Mouse (Mus musculus) MEL (cell line): ENCODE measurements at regions not wholly inside any gene's neighbourhood (a gene's known extent, or its start where the extent isn't known, plus 50 kb on each side); places are given as distances from the start of the nearest gene placed in this dataset.

Source experiments
- DNase-seq: peaks from one replicate; pipeline ENCODE4 v3.0.0; 2011; ENCODE audit warnings: low read depth, low spot score
- H3K27ac ChIP-seq: 2 replicates; pipeline ENCODE4 v1.5.1; 2012; ENCODE audit warnings: low read depth, mild to moderate bottlenecking, control low read depth, low read length, moderate library complexity; ENCODE audit not compliant: control insufficient read depth
- H3K27me3 ChIP-seq, 2 experiments: fragments of 150-350 bp in 1 of 2; sonication (generic) in 1 of 2; 2 replicates each; pipeline ENCODE4 v1.6.1; 2012; ENCODE audit warnings: low read length in 2 of 2, mild to moderate bottlenecking in 2 of 2, improper control_type of control experiment in 1 of 2, moderate library complexity in 1 of 2; ENCODE audit not compliant: insufficient read depth in 2 of 2, control insufficient read depth in 1 of 2
- H3K36me3 ChIP-seq, 2 experiments: 2 replicates each; pipeline ENCODE4 v1.6.1; 2012 to 2014; ENCODE audit warnings: low read length in 2 of 2, improper control_type of control experiment in 1 of 2, inconsistent platforms in 1 of 2, mild to moderate bottlenecking in 1 of 2; ENCODE audit not compliant: insufficient read depth in 2 of 2, control insufficient read depth in 1 of 2
- H3K4me1 ChIP-seq, 2 experiments: fragments of 150-350 bp in 1 of 2; sonication (generic) in 1 of 2; 2 replicates each; pipeline ENCODE4 v1.6.1; 2012; ENCODE audit warnings: low read length in 2 of 2, improper control_type of control experiment in 1 of 2, mild to moderate bottlenecking in 1 of 2; ENCODE audit not compliant: insufficient read depth in 2 of 2, control insufficient read depth in 1 of 2
- H3K4me3 ChIP-seq, 2 experiments: fragments of 150-350 bp in 1 of 2; sonication (generic) in 1 of 2; 2 replicates each; pipeline ENCODE4 v1.5.1; 2012; ENCODE audit warnings: low read depth in 2 of 2, low read length in 2 of 2, mild to moderate bottlenecking in 2 of 2, moderate library complexity in 2 of 2, control low read depth in 1 of 2, improper control_type of control experiment in 1 of 2; ENCODE audit not compliant: control insufficient read depth in 1 of 2, insufficient read depth in 1 of 2
- H3K79me2 ChIP-seq: 2 replicates; pipeline ENCODE4 v1.6.1; 2012; ENCODE audit warnings: mild to moderate bottlenecking, low read length, moderate library complexity; ENCODE audit not compliant: control insufficient read depth, poor library complexity, insufficient read depth
- H3K9ac ChIP-seq: 2 replicates; pipeline ENCODE4 v1.6.1; 2012; ENCODE audit warnings: low read depth, mild to moderate bottlenecking, control low read depth, low read length, moderate library complexity; ENCODE audit not compliant: control insufficient read depth, poor library complexity, severe bottlenecking
- H3K9me3 ChIP-seq: fragments of 150-350 bp; sonication (generic); replicated peaks from 2 replicates; pipeline ENCODE4 v1.6.1; 2012; ENCODE audit warnings: mild to moderate bottlenecking, low read length, improper control_type of control experiment, moderate library complexity; ENCODE audit not compliant: insufficient read depth
- BHLHE40 ChIP-seq: IDR thresholded peaks from 2 replicates; pipeline ENCODE4 v1.6.1; 2012; ENCODE audit warnings: low read depth, mild to moderate bottlenecking, inconsistent platforms, low read length, improper control_type of control experiment, borderline replicate concordance
- CHD1 ChIP-seq: IDR thresholded peaks from 2 replicates; pipeline ENCODE4 v1.6.1; 2012; ENCODE audit warnings: low read depth, mild to moderate bottlenecking, inconsistent platforms, low read length, improper control_type of control experiment
- CHD2 ChIP-seq: IDR thresholded peaks from 2 replicates; pipeline ENCODE4 v1.6.1; 2011; ENCODE audit warnings: low read length, improper control_type of control experiment
- E2F4 ChIP-seq: IDR thresholded peaks from 2 replicates; pipeline ENCODE4 v1.6.1; 2011; ENCODE audit warnings: low read depth, low read length, improper control_type of control experiment, borderline replicate concordance
- EP300 ChIP-seq, 2 experiments: IDR thresholded peaks; 2 replicates each; pipeline ENCODE4 v1.6.1; 2011; ENCODE audit warnings: improper control_type of control experiment in 2 of 2, low read length in 2 of 2, low read depth in 1 of 2, mild to moderate bottlenecking in 1 of 2
- JUND ChIP-seq: IDR thresholded peaks from 2 replicates; pipeline ENCODE4 v1.6.1; 2011; ENCODE audit warnings: low read depth, mild to moderate bottlenecking, improper control_type of control experiment, low read length
- KAT2A ChIP-seq: conservative IDR thresholded peaks from 2 replicates; pipeline ENCODE4 v1.6.1; 2012; ENCODE audit warnings: low read depth, low read length, improper control_type of control experiment, inconsistent platforms
- MAX ChIP-seq: IDR thresholded peaks from 2 replicates; pipeline ENCODE4 v1.6.1; 2011; ENCODE audit warnings: low read length, improper control_type of control experiment
- MEF2A ChIP-seq: IDR thresholded peaks from 2 replicates; pipeline ENCODE4 v1.6.1; 2014; ENCODE audit warnings: low read depth, mild to moderate bottlenecking, inconsistent platforms, low read length, improper control_type of control experiment; ENCODE audit not compliant: poor library complexity, insufficient replicate concordance, severe bottlenecking; ENCODE audit errors: extremely low read depth
- NRF1 ChIP-seq: IDR thresholded peaks from 2 replicates; pipeline ENCODE4 v1.6.1; 2014; ENCODE audit warnings: low read depth, mild to moderate bottlenecking, inconsistent platforms, low read length, improper control_type of control experiment, moderate library complexity; ENCODE audit not compliant: poor library complexity, insufficient read depth, severe bottlenecking
- POLR2A ChIP-seq, 2 experiments: IDR thresholded peaks; 2 replicates each; pipeline ENCODE4 v1.6.1; 2011 to 2012; ENCODE audit warnings: low read length in 2 of 2, mild to moderate bottlenecking in 2 of 2, control low read depth in 1 of 2, improper control_type of control experiment in 1 of 2, low read depth in 1 of 2, moderate library complexity in 1 of 2; ENCODE audit not compliant: control insufficient read depth in 1 of 2, insufficient read depth in 1 of 2, poor library complexity in 1 of 2
- POLR2AphosphoS2 ChIP-seq: IDR thresholded peaks from 2 replicates; pipeline ENCODE4 v1.6.1; 2011; ENCODE audit warnings: low read length, improper control_type of control experiment
- RAD21 ChIP-seq: IDR thresholded peaks from 2 replicates; pipeline ENCODE4 v1.6.1; 2011; ENCODE audit warnings: mild to moderate bottlenecking, low read depth, low read length, improper control_type of control experiment
- TAL1 ChIP-seq: IDR thresholded peaks from 2 replicates; pipeline ENCODE4 v1.6.1; 2012; ENCODE audit warnings: mild to moderate bottlenecking, inconsistent platforms, low read length, moderate library complexity, mixed read lengths
- TBP ChIP-seq: IDR thresholded peaks from 2 replicates; pipeline ENCODE4 v1.8.0; 2011; ENCODE audit warnings: low read depth, low read length, improper control_type of control experiment
- USF2 ChIP-seq, 2 experiments: IDR thresholded peaks; 2 replicates each; pipeline ENCODE4 v1.6.1; 2011 to 2012; ENCODE audit warnings: improper control_type of control experiment in 2 of 2, low read length in 2 of 2, borderline replicate concordance in 1 of 2, inconsistent platforms in 1 of 2, low read depth in 1 of 2, mild to moderate bottlenecking in 1 of 2; ENCODE audit not compliant: insufficient read depth in 1 of 2
- ZC3H11A ChIP-seq: IDR thresholded peaks from 2 replicates; pipeline ENCODE4 v1.6.1; 2012; ENCODE audit warnings: low read depth, mild to moderate bottlenecking, inconsistent platforms, low read length, improper control_type of control experiment
- ZNF384 ChIP-seq: IDR thresholded peaks from 2 replicates; pipeline ENCODE4 v1.6.1; 2012; ENCODE audit warnings: low read depth, mild to moderate bottlenecking, inconsistent platforms, low read length, improper control_type of control experiment

GRCm38 (mm10) chr13:78428084-78428445, 228.5 kb upstream of the Nr2f1 start:
- Histone ChIP-seq H3K9ac (no peak overlapping the region), H3K27ac (no peak overlapping the region), H3K36me3 (no peaks in the 10 kb centered on the region), H3K4me3 (no peak overlapping the region), H3K27me3 (no peaks in the 10 kb centered on the region), H3K9me3 (no peaks in the 10 kb centered on the region), H3K79me2 (no peaks in the 10 kb centered on the region), H3K4me1 (no peaks in the 10 kb centered on the region)
- no peak for DNase-seq
- TF ChIP-seq USF2 (IDR thresholded peaks at IDR 0.05; ENCODE audit: borderline replicate concordance in 1 of 2, insufficient read depth in 1 of 2, low read depth in 1 of 2, low read length in 2 of 2): no peak

GRCm38 (mm10) chr13:78427141-78428083, 227.9 kb upstream of the Nr2f1 start:
- no peak for TF ChIP-seq CHD1
- TF ChIP-seq RAD21: no peak
- no peak for TF ChIP-seq POLR2A (IDR thresholded peaks at IDR 0.05; ENCODE audit: control insufficient read depth in 1 of 2, insufficient read depth in 1 of 2, low read depth in 1 of 2, low read length in 2 of 2, poor library complexity in 1 of 2)
- TF ChIP-seq POLR2AphosphoS2: no peak
- no peak for TF ChIP-seq ZC3H11A
- no peak for TF ChIP-seq TAL1
- TF ChIP-seq ZNF384: no peak
- TF ChIP-seq NRF1: no peak
- no peak for TF ChIP-seq MEF2A
- TF ChIP-seq CHD2: no peak
- no peak for TF ChIP-seq EP300 (IDR thresholded peaks at IDR 0.05; ENCODE audit: low read depth in 1 of 2, low read length in 2 of 2)
- no peak for TF ChIP-seq E2F4
- no peak for TF ChIP-seq TBP
- no peak for TF ChIP-seq JUND
- no peak for TF ChIP-seq MAX
- TF ChIP-seq BHLHE40: no peak
- no peak for TF ChIP-seq KAT2A
- H3K27me3 ChIP-seq: no peaks in the 10 kb centered on the region
- no peaks in the 10 kb centered on the region for H3K4me1 ChIP-seq
- no peaks in the 10 kb centered on the region for H3K36me3 ChIP-seq
- H3K4me3 ChIP-seq: no peak overlapping the region
- no peak for DNase-seq
- no peaks in the 10 kb centered on the region for H3K79me2 ChIP-seq
- no peak overlapping the region for H3K9ac ChIP-seq
- no peak overlapping the region for H3K27ac ChIP-seq
- no peaks in the 10 kb centered on the region for H3K9me3 ChIP-seq
